Mouse (Mus musculus) spleen, adult 2 months (tissue): ENCODE data around the gene Gm42791. TPM values are rescaled to one million over a fixed set of nuclear protein-coding genes. Genes with fewer than 3 reads are reported as not detected.

Experiments used
- DNase-seq, 2 experiments: peaks; one replicate each; pipeline versions ENCODE4 v3.0.0 to v3.0.0-alpha.2; 2012 to 2021; ENCODE audit warnings: low spot score in 2 of 2, low read depth in 1 of 2
- H3K27ac ChIP-seq: fragments of 200-500 bp; 2 replicates; pipeline ENCODE4 v1.5.1; 2012; ENCODE audit warnings: low read length, inconsistent platforms; ENCODE audit not compliant: insufficient read depth
- H3K27me3 ChIP-seq: fragments of 200-500 bp; 2 replicates; pipeline ENCODE4 v1.6.1; 2012; ENCODE audit warnings: mild to moderate bottlenecking, moderate library complexity, low read length, inconsistent platforms; ENCODE audit not compliant: control insufficient read depth, insufficient read depth
- H3K36me3 ChIP-seq: fragments of 200-500 bp; 2 replicates; pipeline ENCODE4 v1.6.1; 2012; ENCODE audit warnings: mild to moderate bottlenecking, low read length, inconsistent platforms; ENCODE audit not compliant: control insufficient read depth, insufficient read depth
- H3K4me1 ChIP-seq: fragments of 200-500 bp; 2 replicates; pipeline ENCODE4 v1.6.1; 2011; ENCODE audit warnings: inconsistent platforms; ENCODE audit not compliant: control insufficient read depth, insufficient read depth, insufficient read length
- H3K4me3 ChIP-seq: fragments of 200-500 bp; 2 replicates; pipeline ENCODE4 v1.5.1; 2011; ENCODE audit warnings: mild to moderate bottlenecking, inconsistent platforms; ENCODE audit not compliant: insufficient read depth, insufficient read length; ENCODE audit errors: extremely low read depth
- CTCF ChIP-seq: fragments of 200-500 bp; IDR thresholded peaks from 2 replicates; pipeline ENCODE4 v1.5.1; 2011; ENCODE audit warnings: mild to moderate bottlenecking, inconsistent platforms; ENCODE audit not compliant: insufficient read depth, insufficient read length, insufficient replicate concordance; ENCODE audit errors: extremely low read depth
- POLR2A ChIP-seq: fragments of 200-500 bp; IDR thresholded peaks from 2 replicates; pipeline ENCODE4 v1.6.1; 2011; ENCODE audit warnings: low read depth, low read length, inconsistent platforms
- WGBS: fragments of 180-500 bp; shearing (Covaris S2); methylation state at CpG from one replicate; pipeline ENCODE4 v1.1.7; 2018; 5-methylcytosine and 5-hydroxymethylcytosine counted together
- polyA plus RNA-seq: library from polyadenylated mRNA; depleted of rRNA; stranded (reverse); fragments of >200 nt; gene quantifications from 2 replicates; pipeline ENCODE4 v1.2.3, GENCODE M21; 2012

The Gm42791 gene
- polyA plus RNA-seq, 1 experiment = not detected

DNA sequence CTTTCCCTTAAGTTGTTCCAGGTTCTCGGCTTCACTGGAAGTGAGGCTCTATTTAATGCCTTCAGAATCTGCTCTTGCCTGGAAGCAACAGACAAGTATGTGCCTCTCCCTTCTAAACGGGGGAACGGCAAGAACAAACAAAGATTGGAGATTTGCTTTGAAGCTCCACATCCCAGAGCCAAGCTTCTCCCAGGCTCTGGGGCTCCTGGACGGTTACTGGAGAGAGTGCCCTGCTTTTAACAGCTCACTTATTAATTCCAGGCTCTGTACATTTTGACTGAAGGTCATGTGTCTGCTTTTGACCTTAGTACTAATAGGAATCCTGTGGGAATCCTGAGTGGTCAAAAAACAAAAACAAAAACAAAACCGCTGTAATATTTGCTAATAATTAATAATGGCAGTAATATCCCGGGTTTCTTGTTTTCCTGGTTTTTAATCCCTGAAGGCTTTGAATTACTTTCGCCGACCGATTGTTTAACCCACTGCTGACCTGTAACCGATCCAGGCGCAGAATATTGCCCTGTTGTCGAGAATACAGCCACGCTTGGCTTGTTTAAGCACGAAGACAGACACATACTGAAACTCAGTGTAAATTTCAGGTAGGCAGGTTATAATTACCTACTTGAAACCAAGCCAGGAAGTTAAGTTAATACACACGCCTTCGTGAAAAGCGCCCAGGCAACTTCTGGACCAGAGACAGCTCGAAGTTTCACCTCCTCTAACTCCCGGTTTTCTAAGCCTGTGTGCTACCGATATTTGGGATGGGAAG lies 7.3 kb upstream of the Gm42791 start:
- no peak overlapping the region for H3K27ac ChIP-seq
- no peak overlapping the region for H3K4me3 ChIP-seq
- 82% methylated on average over 20 of the region's 20 CpGs for WGBS
- peaks cover 2% of the 10 kb centered on the region; the same call in 1 of the 2 replicates for H3K4me1 ChIP-seq
- H3K36me3 ChIP-seq = no peaks in the 10 kb centered on the region
- H3K27me3 ChIP-seq = no peaks in the 10 kb centered on the region
- TF ChIP-seq CTCF = no peak
- DNase-seq = no peak

GRCm38 (mm10) chr5:148999802-149000201 lies 4.9 kb upstream of the Gm42791 start:
- Histone ChIP-seq H3K4me1 (no peaks in the 10 kb centered on the region), H3K4me3 (no peak overlapping the region), H3K27me3 (no peaks in the 10 kb centered on the region), H3K36me3 (no peaks in the 10 kb centered on the region), H3K27ac (no peak overlapping the region)
- no peak for DNase-seq
- 81% methylated on average over 7 of the region's 7 CpGs for WGBS
- no peak for TF ChIP-seq CTCF
- no peak for TF ChIP-seq POLR2A

- DNase-seq = no peak
- no peak overlapping the region for H3K4me3 ChIP-seq
- H3K27me3 ChIP-seq = no peaks in the 10 kb centered on the region
- no peaks in the 10 kb centered on the region for H3K4me1 ChIP-seq
- H3K36me3 ChIP-seq = no peaks in the 10 kb centered on the region
- TF ChIP-seq POLR2A = no peak
- no peak for TF ChIP-seq CTCF
- H3K27ac ChIP-seq = no peak overlapping the region
- WGBS = 88% methylated on average over 14 of the region's 14 CpGs
Observed at GRCm38 (mm10) chr5:148998512-148998911, 3.6 kb upstream of the Gm42791 start.

DNA sequence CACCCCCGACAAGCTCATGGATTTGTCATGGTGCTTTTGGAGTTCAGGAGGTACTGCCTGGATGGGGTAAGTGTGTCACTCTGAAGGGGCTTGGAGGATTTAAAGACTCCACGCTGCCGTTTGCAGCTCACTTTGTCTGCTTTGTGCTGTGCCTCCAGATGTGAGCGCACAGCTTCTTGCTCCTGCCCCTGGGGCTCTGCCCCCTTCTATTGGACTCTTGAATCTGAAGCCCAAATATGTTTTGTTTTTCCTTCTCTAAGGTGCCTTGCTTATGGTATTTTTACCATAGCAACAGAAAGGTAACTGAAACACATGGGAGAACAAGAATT lies 1.7 kb upstream of the Gm42791 start:
- Histone ChIP-seq H3K36me3 (no peaks in the 10 kb centered on the region), H3K4me3 (no peak overlapping the region), H3K4me1 (no peaks in the 10 kb centered on the region), H3K27ac (no peak overlapping the region), H3K27me3 (no peaks in the 10 kb centered on the region)
- 74% methylated on average over 4 of the region's 4 CpGs for WGBS
- TF ChIP-seq CTCF = no peak
- TF ChIP-seq POLR2A = no peak
- DNase-seq = no peak

GRCm38 (mm10) chr5:148995962-148996708 lies 1.2 kb upstream of the Gm42791 start:
- Histone ChIP-seq H3K4me1 (no peaks in the 10 kb centered on the region), H3K4me3 (no peak overlapping the region), H3K36me3 (no peaks in the 10 kb centered on the region), H3K27ac (no peak overlapping the region), H3K27me3 (no peaks in the 10 kb centered on the region)
- TF ChIP-seq POLR2A (no peak), CTCF (no peak)
- WGBS = 72% methylated on average over 9 of the region's 9 CpGs
- no peak for DNase-seq

DNA sequence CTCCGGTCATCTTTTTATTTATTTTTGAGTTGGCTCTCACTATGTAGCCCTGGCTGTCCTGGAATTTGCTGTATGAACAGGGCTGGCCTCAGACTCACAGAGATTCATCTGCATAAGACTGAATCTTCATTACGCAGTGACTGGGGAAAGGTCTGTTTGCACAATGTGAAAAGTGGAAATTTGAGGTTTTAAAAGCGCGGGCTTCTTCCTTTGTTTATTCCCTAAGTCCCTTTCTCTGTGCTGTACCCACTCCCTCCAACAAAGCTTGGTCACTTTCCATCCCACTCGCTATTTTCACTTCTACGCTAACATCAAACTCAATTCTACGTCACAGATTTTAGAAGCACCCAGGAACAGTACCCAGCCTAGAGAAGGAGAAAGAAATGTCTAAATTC lies 639 bp downstream of the Gm42791 start:
- no peaks in the 10 kb centered on the region for H3K27me3 ChIP-seq
- H3K4me1 ChIP-seq = no peaks in the 10 kb centered on the region
- no peaks in the 10 kb centered on the region for H3K36me3 ChIP-seq
- no peak for DNase-seq
- peak overlapping the region; percentile 71 for H3K27ac ChIP-seq
- 71% methylated on average over 7 of the region's 7 CpGs for WGBS
- TF ChIP-seq POLR2A = no peak
- TF ChIP-seq CTCF = no peak
- H3K4me3 ChIP-seq = peak overlapping the region; percentile 58

DNA sequence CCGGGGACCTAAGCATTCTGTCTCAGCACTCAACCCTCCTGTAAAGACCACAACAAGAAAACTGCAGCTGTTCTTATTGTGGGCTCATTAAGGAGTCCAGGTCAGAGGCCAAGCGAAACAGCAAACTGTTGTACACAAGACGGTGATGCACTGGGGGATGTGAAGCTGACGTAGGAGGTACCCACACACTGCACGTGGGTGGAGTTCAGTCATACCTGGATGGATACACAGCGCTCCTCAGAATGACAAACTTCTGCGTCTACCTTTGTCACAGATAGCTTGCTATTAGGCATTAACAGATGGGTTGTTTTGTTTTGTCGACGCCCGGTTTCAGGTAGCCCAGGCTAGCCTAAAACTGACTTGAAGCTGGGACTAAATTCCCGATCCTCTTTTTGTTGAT lies 2.3 kb downstream of the Gm42791 start:
- Histone ChIP-seq H3K36me3 (no peaks in the 10 kb centered on the region), H3K4me3 (no peak overlapping the region), H3K27me3 (no peaks in the 10 kb centered on the region), H3K27ac (no peak overlapping the region), H3K4me1 (no peaks in the 10 kb centered on the region)
- TF ChIP-seq CTCF (no peak), POLR2A (no peak)
- DNase-seq = peak in 1 of 2 experiments; percentile 17
- WGBS = 93% methylated on average over 11 of the region's 11 CpGs
